Mouse (Mus musculus) ES-E14 (cell line): Measurements from ENCODE around the gene Oaz1.

ENCODE experiments used
- CHD2 ChIP-seq: IDR thresholded peaks from 2 replicates; pipeline ENCODE4 v1.6.1; 2014; ENCODE audit warnings: mild to moderate bottlenecking, low read depth, low read length, inconsistent platforms
- HCFC1 ChIP-seq: IDR thresholded peaks from 2 replicates; pipeline ENCODE4 v1.6.1; 2012; ENCODE audit warnings: low read length, inconsistent platforms, borderline replicate concordance; ENCODE audit not compliant: insufficient read depth
- MAFK ChIP-seq: IDR thresholded peaks from 2 replicates; pipeline ENCODE4 v1.6.1; 2014; ENCODE audit warnings: mild to moderate bottlenecking, low read depth, low read length, inconsistent platforms; ENCODE audit not compliant: insufficient read depth
- ZC3H11A ChIP-seq: IDR thresholded peaks from 2 replicates; pipeline ENCODE4 v1.6.1; 2012; ENCODE audit warnings: low read depth, mild to moderate bottlenecking, inconsistent platforms, low read length, borderline replicate concordance
- ZNF384 ChIP-seq: IDR thresholded peaks from 2 replicates; pipeline ENCODE4 v1.6.1; 2012; ENCODE audit warnings: low read depth, low read length, inconsistent platforms

GRCm38 (mm10) chr10:80812391-80813041 is 13.9 kb upstream of the Oaz1 start:
- TF ChIP-seq CHD2: no peak
- no peak for TF ChIP-seq ZC3H11A
- no peak for TF ChIP-seq ZNF384
- no peak for TF ChIP-seq MAFK
- no peak for TF ChIP-seq HCFC1
